Mouse (Mus musculus): ENCODE measurements around the gene Gstm7. TPM values are rescaled to one million over a fixed set of nuclear protein-coding genes. Genes with fewer than 3 reads are reported as not detected.

Gene Gstm7
- total and polyA plus RNA-seq, 3 experiments, result not detected

DNA sequence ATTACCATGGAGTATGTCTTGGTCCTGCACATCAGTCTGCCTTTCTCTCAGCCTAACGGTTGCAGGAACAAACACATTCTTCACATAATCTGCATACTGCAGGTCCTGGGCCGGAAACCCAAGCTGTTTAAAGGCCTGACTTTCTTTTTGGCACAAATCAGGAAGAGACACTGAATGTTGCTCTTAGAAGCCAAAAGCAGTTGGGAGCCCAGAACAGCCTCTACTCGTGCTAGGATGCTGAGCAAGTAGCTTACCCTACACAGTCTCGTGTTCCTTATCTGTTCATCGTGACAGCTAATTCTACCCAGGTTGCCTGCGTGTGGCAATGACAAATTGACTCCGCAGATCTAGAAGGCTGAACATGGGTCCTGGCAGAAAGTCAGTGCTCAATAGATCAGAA lies 8.9 kb upstream of the Gstm7 start:
- peaks cover 2% of the 10 kb centered on the region for H3K27me3 ChIP-seq (replicated peaks)
- TF ChIP-seq ETS1 (conservative IDR thresholded peaks at IDR 0.05; ENCODE audit: low read depth, low read length) (no peak), ELF1 (IDR thresholded peaks at IDR 0.05; ENCODE audit: low read depth, low read length) (no peak), NRF1 (IDR thresholded peaks at IDR 0.05; ENCODE audit: low read depth, low read length) (no peak), TBP (conservative IDR thresholded peaks at IDR 0.05; ENCODE audit: low read depth, low read length) (no peak), USF2 (conservative IDR thresholded peaks at IDR 0.05; ENCODE audit: low read depth, low read length) (no peak), UBTF (IDR thresholded peaks at IDR 0.05; ENCODE audit: low read depth, low read length) (no peak), IRF4 (IDR thresholded peaks at IDR 0.05; ENCODE audit: low read depth, low read length) (no peak), POLR2A (IDR thresholded peaks at IDR 0.05; ENCODE audit: low read depth, low read length) (no peak), CHD2 (IDR thresholded peaks at IDR 0.05; ENCODE audit: low read length) (no peak), EP300 (IDR thresholded peaks at IDR 0.05; ENCODE audit: low read length) (no peak), BHLHE40 (IDR thresholded peaks at IDR 0.05; ENCODE audit: low read depth, low read length) (no peak), MEF2A (IDR thresholded peaks at IDR 0.05; ENCODE audit: borderline replicate concordance, low read depth, low read length) (no peak), SMC3 (IDR thresholded peaks at IDR 0.05; ENCODE audit: low read depth, low read length) (no peak), GABPA (IDR thresholded peaks at IDR 0.05; ENCODE audit: insufficient replicate concordance, low read depth, low read length) (no peak)
- DNase-seq (ENCODE audit: extremely low read depth), result no peak
- no peaks in the 10 kb centered on the region for H3K36me3 ChIP-seq (replicated peaks in 1 of 2; ENCODE audit: control insufficient read depth in 1 of 2, insufficient read depth in 1 of 2, low read length in 1 of 2)
- H3K4me2 ChIP-seq (ENCODE audit: insufficient read depth, low read depth, poor library complexity, severe bottlenecking), result no peak overlapping the region
- H3K9ac ChIP-seq (ENCODE audit: insufficient read depth, low read depth), result no peak overlapping the region
- H3K27ac ChIP-seq (ENCODE audit: insufficient read depth, low read depth), result no peak overlapping the region
- H3K9me3 ChIP-seq (replicated peaks; ENCODE audit: low read length), result peaks cover 3% of the 10 kb centered on the region
- H3K79me2 ChIP-seq (replicated peaks; ENCODE audit: control insufficient read depth, extremely low read depth, insufficient read depth, poor library complexity, severe bottlenecking), result no peaks in the 10 kb centered on the region
- peaks cover 5 to 8% of the 10 kb centered on the region in 2 experiments; a peak in 2 of 4 replicates for H3K4me1 ChIP-seq (ENCODE audit: control insufficient read depth in 1 of 2, insufficient read depth in 2 of 2)
- no peak overlapping the region for H3K4me3 ChIP-seq (replicated peaks in 1 of 3; ENCODE audit: low read depth in 2 of 3, low read length in 2 of 3, poor library complexity in 1 of 3)
- dilution Hi-C loops (cut with MboI; ENCODE audit: extremely low pct_ligation_motif_present, extremely low pct_unique_long_range_greater_than_20kb, low sequenced_read_pairs) (no loop called here), in situ Hi-C loops (cut with MboI; ENCODE audit: low pct_ligation_motif_present, low pct_unique_long_range_greater_than_20kb, low sequenced_read_pairs) (loop anchor here (5.0 kb wide), 1 partner anchor 127 kb away; no protein-coding TSS in a partner anchor)

DNA sequence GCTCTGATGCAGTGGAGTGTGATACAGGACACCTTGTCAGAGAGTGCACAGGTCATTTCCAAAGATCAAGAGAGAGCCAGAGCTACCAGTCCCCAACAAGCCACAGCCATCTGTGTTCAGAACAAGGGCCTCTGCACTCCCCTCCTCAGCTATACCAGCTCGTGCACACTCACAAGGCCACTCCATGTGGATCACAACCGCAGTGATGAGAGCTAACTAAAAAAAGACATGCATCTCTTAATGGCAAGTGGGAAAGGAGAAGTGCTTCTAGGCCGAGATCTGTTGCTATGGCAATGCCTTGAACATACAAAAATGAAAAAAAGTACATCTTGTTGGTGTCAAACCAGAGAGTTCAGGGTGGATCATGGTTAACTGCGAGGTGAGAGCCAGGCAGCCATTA lies 8.2 kb upstream of the Gstm7 start:
- dilution Hi-C loops (cut with MboI; ENCODE audit: extremely low pct_ligation_motif_present, extremely low pct_unique_long_range_greater_than_20kb, low sequenced_read_pairs), result no loop called here

More for the DNA sequence above, 8.2 kb upstream of the Gstm7 start:
- in situ Hi-C loops (cut with MboI; ENCODE audit: low pct_ligation_motif_present, low pct_unique_long_range_greater_than_20kb, low sequenced_read_pairs), result loop anchor here (5.0 to 10.0 kb wide), 3 partner anchors 77 to 205 kb away; partner anchors contain the start of genes Gnai3 and Gstm1
- Histone ChIP-seq H3K36me3 (replicated peaks in 1 of 2; ENCODE audit: control insufficient read depth in 1 of 2, insufficient read depth in 1 of 2, low read length in 1 of 2) (no peaks in the 10 kb centered on the region), H3K79me2 (replicated peaks; ENCODE audit: control insufficient read depth, extremely low read depth, insufficient read depth, poor library complexity, severe bottlenecking) (no peaks in the 10 kb centered on the region), H3K4me3 (replicated peaks in 1 of 3; ENCODE audit: low read depth in 2 of 3, low read length in 2 of 3, poor library complexity in 1 of 3) (no peak overlapping the region), H3K27me3 (replicated peaks) (no peaks in the 10 kb centered on the region), H3K4me2 (ENCODE audit: insufficient read depth, low read depth, poor library complexity, severe bottlenecking) (no peak overlapping the region), H3K4me1 (ENCODE audit: control insufficient read depth in 1 of 2, insufficient read depth in 2 of 2) (peaks cover 5 to 8% of the 10 kb centered on the region in 2 experiments; a peak in 2 of 4 replicates), H3K27ac (ENCODE audit: insufficient read depth, low read depth) (no peak overlapping the region), H3K9me3 (replicated peaks; ENCODE audit: low read length) (peaks cover 3% of the 10 kb centered on the region), H3K9ac (ENCODE audit: insufficient read depth, low read depth) (no peak overlapping the region)
- DNase-seq (ENCODE audit: extremely low read depth), result no peak
- TF ChIP-seq ELF1 (IDR thresholded peaks at IDR 0.05; ENCODE audit: low read depth, low read length), result no peak
- no peak for TF ChIP-seq GABPA (IDR thresholded peaks at IDR 0.05; ENCODE audit: insufficient replicate concordance, low read depth, low read length)
- TF ChIP-seq CTCF (conservative IDR thresholded peaks at IDR 0.05 in 1 of 2, IDR thresholded peaks at IDR 0.05 in 1 of 2; ENCODE audit: low read depth in 2 of 2, low read length in 2 of 2), result no peak
